Mouse (Mus musculus): Measurements from ENCODE around the gene Rpl37.

The Rpl37 gene

DNA sequence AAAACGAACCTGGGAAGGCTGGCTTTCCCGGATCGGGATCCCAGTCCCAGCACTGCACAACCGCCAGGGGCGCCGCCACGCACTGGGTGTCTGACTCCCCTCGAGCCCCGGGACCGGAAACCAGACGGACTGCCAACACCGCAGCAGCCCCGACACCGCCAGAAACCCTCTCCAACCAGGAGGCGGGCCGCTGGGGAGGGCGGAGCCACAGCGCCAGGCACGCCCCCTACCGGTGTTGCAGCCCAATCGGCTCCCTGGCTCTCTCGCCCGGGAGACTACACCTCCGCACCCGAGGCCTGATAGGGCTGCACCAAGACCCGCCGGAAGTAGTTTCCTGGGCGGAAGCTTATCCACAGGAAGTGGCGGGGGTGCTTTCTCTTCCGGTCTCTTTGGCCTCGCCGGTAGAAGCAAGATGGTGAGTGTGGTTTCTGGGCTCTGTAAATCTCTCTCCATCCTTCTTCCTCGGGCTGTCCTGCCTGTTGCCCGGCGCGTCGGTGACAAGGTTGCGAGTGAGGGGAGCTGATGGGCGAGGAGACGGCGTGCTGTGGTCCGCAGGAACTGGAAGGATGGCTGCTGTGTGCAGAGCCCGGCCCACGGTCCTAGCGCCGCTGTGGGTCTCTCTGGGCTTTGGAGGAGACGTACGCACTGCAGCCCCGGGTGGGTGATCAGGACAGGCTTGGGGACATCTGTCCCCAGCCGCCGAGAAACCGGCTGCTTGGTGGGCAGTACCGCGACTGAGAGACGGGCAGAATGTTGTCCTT, at the start of gene Rpl37:
Gene Rpl37 (plus strand): TSS at position 376 of the 761 bp plus-strand sequence.
- peak; percentile 97 to 98 for DNase-seq

DNA sequence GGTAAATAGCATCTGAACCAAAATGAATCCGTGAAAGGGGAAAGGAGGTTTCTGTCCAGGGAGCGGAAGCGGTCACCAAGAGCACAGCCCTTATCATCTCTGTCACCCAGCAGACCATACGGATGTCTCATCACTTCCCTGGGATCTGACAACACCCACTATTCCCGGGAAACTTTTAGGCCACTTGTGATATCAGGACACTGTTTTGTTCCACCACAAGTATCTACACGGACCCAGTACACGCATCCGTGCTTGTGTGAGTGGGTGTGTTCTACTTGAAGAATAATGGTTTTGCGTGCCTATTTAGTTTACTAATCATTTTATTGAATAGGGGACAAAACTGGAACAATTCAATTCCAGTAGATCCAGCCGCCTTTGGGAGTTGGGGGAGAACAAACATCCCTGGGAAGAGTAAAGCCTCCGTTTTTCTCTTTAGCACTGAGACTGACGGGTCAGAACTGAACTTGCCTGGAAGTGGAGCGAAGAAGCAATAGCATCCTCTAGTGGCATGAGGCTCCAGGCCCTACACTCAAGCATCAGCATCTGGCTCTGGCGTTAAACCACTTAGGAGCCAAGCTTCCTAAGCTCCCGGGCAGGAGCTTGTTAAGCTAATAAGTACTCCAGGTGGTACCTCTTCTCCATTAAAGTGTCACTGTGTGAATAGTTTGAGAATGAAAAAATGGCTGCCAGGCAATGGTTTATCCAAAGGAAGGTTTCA, 47.5 kb upstream of the Rpl37 start:
- no peak for DNase-seq

DNA sequence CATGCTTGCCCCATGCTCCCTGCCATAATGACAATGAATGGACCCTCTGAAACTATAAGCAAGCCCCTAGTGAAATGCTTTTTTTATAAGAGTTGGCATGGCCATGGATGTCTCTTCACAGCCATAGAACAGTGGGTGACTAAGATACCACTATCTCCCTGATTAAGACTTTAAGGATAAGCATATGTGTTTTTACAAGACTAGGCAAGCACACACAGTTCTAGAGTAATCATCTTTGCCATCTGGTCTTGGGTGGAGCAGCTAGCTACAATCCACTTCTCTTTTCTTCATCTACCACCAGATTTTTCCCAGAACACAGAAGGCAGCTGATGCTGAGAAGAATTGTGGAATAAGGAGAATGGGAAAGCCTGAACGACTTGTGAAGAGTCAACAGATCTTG, 35.2 kb upstream of the Rpl37 start:
- DNase-seq = no peak

DNA sequence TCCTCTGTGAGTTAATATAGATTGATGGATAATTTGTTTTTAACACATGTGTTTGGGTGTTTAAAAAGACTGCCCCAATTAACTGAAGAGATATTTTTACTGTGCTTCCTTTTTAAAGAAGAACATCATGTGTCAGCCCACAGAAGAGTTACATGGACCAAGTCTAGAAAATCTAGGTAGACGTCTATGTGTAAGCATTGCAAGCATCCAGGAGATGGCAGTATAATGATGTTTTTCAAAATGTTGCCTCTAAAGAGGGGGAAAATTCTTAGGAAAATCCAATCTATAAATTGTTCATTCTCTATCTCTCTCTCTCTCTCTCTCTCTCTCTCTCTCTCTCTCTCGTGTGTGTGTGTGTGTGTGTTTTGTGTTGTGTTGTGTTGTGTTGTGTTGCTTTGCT, 30.3 kb upstream of the Rpl37 start:
- no peak for DNase-seq

DNA sequence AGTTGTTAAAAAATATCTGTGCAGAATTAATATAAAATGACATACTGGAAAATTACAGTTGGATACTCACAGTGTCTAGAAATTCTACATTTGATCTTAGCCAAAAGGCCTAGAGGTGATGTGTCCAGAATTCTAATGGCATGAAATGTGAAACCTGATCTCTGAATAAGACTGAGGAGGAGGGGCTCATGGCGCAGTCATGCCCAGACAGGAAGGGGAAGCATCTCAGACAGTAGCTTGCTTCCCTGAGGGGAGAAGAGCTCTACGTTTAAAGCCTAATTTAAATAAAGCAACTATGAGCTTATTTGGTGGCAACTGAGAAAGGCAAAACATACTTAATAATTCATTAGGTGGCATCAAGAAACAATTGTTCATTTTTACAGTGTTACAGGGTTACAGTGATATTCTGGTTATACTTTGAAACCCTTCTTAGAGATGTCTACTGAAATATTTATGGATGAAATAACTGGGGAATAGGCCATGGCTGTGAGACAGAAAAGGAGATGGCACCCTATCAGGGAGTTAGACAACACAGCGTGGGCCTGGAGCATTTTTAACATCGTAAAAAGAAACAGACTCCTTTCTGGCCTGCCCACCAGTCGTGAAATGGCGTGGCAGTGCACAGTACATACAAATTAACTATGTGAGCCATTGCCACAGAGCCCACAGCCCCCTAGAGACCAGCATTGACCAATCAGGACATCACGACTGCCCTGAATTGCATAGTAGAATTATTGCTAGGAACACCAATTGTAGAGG, 27.4 kb upstream of the Rpl37 start:
- no peak for DNase-seq

DNA sequence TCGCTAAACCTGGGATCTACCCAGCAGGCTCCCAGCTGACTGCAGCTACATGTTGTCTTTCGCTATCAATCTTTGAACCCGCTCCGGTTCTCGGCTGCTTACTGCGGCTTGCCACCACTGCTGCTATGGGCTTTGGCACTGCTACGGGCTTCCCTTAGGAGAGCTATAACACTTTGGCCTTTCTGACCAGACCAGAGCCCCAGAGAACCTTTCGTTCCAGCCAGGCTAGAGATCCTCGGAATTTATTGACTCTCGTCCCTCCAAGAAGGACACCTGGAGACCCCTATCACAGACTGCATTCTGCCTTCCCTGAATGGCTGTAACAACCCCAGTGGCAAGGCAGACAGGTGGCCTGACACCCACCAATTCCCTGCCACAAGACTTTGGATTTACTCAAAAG, 26.3 kb upstream of the Rpl37 start:
- DNase-seq = no peak

DNA sequence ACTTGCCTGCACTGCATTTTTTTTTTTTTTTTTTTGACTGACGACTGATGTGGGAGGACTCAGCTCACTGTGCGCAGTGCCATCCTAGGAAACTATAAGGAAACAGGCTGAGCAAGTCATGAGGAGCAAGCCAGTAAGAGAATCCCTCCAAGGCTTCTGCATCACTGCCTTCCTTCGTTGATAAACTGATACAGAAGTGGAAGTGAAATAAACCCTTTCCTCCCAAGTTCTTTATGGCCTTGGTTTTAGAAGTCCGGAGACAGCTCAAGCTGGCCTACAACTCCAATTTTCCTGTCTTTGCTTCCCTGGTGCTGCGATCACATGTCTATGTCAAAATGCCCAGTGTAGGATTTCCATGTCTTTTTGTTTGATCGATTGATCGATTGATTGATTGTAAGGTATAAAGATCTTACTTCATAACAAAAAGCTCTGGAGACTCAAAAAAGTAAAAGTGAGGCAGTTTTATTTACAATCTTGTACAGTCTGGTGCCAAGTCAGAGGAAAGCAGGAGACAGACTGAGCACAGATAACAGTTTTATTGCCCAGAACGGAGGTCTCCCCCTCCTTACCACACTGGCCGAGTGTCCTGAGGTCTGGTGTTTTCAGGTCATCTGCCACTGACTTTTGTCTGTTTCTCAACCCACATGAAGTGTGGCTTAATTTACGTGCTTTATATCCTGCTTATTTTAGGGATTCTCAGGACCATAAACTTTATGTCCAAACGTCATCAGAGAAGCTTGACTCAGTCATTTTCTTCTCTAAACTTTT, 20.7 kb upstream of the Rpl37 start:
- no peak for DNase-seq

DNA sequence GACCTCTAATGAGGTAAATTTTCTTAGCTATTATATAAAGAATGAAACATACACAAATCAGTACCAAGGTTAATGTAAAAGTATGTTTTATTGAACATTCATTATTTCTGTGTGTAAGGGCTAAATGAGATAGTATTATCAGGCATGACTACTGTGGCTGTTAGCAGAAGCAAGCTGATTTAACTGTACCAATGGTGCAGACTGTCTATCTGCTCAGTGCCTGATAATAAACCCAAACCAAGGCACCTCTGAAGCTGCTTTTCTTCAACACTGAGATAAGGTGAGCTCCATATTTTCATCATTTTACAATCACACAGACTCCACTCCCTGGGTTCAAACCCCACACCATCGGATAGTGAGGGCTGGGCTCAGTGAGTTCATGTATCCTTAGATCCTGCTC, 19.1 kb upstream of the Rpl37 start:
- no peak for DNase-seq

DNA sequence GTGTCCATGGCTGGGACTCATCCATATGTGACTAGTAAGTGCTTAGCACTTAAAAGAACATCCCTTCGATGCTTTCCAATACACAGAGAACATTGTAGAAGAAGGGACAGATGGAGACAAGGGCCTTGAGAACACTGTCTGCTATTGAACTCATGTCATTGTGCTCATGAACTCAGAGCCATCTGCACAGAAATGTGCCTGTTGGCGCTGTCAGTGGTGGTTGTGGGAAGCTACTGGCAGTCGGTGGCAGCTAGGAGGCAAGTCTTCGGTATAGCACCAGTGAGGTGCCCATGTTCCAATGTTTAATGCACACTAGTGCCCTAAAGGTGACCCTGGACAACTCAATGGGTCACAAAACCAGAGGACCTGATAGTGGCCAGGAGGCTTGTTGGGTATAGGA, 14.1 kb upstream of the Rpl37 start:
- DNase-seq = no peak

DNA sequence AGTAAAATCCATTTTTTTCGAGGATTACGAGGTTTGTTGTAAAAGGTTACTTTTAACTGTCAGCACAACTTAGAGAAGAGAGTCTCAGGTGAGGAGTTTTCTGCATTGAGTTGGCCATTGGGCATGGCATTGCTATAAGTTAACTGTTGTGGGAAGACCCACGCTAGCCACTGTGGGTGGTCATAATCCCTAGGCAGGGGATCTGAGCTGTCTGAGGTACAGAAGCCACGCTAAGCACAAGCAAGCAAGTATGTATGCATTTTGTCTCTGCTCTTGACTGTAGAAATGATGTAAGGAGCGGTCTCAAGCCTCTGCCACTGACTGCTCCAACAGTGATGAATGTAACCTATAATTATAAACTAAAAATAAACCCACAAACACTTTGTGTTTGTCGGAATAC, 10.6 kb upstream of the Rpl37 start:
- no peak for DNase-seq

DNA sequence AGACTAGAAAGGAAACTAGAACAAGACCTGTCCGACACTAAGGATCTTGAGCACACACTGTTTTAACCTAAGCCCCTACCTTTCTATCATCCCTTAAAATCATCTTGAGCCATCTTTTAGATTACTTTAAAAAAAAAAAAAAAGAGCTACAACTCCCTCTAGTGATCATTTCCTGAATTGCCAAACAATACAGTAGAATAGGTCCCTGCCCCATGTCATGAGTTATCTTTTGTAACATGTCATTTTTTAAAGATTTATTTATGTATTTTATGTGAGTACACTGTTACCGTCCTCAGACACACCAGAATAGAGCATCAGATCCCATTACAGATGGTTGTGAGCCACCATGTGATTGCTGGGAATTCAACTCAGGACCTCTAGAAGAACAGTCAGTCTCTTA, 10.2 kb upstream of the Rpl37 start:
- no peak for DNase-seq

DNA sequence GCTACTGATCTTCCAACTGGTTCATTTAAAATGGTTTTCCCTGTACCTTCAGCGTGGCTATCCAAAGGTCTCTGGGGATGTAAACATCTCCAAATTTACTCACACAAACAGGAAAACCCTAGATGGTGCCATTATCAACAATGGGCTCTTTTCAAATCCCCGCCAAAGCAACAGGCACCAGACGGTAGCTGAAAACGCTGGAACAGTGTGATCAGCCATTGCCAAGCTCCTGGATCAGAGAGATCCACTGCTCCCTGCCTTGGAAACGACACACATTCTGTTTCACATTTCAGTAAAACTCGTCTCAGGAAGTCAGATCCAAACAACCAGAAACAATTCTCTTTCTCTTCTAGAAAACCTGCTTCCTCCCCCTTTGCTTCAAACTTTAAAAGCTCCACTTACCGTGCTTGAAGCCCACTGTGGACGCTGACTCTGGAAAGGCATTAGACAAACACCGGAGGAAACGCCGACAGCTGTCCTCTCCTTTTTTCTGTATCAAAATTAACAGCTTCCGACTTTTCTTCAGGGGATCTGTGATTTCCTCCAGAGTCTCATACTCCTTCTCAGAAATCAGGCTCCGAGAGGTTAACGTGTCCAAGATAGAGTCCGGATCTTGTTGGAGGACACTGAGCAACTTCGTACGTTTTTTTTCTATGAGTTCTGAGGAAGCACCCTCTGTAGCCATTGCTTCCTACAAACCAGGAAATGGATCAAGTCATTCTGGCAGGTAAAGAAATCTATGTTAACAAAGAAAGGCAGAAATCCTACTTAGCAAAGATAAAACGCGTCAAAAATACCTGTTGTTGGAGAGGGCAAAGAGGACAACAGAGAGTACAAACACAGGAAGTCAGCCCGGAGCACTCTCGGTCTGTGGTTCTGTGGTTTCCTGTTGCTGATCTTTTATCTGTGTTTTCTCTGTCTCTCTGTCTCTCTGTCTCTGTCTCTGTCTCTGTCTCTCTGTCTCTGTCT, 8.5 kb upstream of the Rpl37 start, which contains the start of gene Card6:
Gene Card6 (minus strand): TSS at position 854 of the 969 bp plus-strand sequence.
- peak; percentile 61 to 70 for DNase-seq

DNA sequence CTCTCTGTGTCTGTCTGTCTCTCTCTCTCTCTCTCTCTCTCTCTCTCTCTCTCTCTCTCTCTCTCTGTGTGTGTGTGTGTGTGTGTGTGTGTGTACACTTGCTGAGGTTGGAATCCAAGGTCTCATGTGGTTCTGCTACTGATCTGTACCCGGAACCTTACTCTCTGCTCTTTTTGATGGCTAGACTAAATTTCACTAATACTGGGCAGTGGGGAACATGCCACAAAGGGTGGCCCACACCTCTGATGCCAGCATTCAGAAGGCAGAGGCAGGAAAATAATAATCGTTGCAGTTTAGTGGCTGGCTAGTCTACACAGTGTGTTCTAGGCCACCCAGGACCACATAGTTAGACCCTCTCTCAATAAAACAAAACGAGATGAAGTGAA, 7.8 kb upstream of the Rpl37 start:
- DNase-seq = no peak

DNA sequence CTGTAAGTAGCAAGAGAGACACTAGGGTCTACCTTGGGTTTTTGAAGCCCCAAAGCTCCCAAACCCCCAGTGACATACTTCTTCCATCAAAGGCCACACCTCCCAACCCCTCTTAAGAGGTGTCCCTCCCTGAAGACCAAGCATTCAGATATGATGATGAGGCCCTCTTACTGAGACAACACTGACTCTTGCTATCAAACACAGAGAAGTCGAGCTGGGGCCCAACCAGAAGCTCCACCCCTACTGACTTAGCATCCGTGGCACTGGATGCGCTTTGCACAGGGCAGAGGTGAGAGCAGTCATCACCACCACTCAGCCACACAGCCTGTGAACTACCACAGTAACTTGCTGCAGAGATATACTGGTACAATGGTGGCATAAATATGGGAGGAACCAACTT, 3.8 kb upstream of the Rpl37 start:
- DNase-seq = no peak

DNA sequence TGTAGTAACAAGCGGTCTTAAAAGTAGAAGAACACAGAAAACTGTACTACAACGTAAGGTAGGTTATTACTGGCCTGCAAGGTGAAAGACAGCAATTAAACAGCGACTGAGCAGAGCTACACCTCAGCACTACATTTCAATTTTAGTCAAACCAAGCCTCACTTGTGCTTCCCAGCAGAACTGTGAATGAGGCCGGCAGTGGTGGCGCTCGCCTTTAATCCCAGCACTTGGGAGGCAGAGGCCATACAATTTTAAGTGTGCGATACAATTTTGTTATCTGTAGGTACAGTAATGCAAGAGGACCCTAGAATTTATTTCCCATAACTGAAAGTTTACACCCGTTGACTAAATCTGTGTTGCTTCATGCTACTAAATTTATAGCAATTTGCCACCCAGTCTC, 1.3 kb upstream of the Rpl37 start:
- no peak for DNase-seq

DNA sequence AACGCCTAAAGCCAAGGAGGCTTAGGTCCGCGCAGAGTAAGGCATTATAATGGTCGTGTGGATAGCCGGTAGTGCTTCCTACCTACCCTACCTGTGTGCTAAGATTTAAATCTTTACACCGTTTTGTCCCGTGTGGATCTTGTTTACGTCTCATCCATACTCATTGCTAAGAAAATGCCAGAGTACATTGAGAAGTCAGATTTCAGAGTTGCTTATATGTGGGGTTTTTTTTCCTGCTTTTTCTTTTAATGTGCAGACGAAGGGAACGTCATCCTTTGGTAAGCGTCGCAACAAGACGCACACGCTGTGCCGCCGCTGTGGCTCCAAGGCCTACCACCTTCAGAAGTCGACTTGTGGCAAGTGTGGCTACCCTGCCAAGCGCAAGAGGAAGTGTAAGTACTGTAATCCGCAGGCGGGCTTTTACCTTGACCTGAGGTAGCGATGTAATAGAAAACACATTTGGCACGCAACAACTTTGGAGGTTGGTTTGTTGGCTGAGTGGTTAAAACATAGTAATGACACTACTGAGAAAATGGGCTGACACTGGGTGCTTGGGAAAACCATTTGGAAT, 671 bp downstream of the Rpl37 start:
- peak; percentile 18 to 23 for DNase-seq

DNA sequence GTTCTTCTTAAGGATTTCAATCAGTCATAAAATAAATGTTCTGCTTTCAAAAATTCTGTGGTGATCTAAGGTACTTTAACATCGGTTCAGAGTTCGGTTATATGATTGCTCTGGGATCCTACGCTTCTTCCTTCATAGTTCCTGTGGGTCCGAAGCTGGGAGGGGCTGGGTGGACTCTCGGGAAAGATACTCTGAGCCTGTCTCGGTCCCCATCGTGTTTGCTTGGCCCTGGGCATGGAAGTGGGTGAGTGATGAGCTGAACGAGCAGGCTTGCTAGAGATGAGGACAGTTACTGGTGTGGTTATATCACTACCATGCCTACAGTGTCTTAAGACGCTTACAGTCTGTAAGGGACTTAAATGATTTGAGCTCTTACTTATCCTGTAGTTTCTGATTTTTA, 2.2 kb downstream of the Rpl37 start:
- DNase-seq = no peak

DNA sequence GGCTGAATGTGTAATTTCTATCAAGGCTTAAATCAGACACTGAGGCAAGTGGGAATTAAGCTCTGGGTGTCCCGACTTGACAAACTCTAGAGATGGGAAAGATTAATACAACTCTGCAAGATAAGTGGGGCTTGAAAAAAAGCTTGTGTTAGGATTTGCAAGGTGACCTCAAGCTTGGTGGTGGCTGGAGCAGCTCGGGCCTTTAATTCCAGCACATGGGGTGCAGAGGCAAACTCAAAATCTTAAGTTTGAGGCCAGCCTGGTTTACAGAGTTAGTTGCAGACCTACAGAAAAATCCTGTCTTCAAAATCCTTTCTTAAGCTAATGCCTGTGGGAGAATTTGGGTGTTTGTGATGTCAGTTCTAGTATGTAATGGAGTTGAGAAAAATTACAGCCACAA, 2.7 kb downstream of the Rpl37 start:
- DNase-seq = no peak

DNA sequence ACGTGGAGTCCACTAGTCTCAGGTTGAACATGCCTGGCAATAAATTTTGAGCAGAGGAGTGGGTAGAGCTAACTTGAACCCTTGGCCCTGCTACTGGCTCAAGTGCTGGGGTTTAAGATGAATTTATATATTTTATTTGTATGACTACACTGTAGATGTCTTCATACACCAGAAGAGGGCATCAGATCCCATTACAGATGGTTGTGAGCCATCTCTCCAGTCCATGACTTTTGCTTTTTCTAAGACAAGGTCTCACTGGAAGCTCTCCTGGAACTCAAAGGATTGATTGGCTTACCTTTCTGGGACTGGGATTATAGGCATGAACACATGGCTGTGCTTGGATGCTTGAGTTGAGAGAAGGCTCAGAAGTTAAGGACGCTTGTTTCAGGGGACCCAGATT, 3.3 kb downstream of the Rpl37 start:
- no peak for DNase-seq

DNA sequence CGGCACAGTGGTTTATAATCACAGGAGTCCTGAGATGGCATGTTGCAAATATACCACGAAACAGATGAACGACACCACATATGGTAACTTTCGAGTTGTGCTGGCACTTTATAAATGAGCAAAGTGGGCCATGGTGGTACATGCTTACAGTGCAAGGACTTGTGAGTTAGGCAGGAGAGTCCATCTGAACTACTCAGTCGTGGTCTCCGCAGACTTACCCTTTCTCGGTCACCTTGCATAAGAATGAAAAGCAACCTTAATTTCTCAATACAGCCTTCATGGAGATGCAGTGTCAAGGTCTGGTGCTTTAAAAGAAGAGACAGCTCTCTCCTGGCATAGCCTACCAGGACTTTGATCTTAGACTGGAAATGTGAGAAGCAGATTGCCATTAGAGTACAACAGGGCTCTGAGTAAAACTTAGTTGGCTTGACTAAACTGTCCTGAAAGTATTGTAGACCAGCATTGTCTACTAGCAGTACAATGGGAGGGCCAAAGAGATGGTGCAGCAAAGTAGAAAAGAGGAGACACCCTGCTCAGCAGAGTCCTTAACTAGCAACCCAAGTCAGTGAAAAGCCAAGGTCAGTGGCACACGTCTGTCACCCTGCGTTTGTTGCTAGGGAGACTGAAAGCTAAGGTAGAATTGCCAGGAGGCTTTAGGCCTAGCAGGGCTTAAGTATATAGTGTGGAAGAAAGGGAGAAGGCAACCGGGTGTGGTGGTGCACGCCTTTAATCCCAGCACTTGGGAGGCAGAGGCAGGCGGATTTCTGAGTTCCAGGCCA, 5.3 kb downstream of the Rpl37 start:
- no peak for DNase-seq

DNA sequence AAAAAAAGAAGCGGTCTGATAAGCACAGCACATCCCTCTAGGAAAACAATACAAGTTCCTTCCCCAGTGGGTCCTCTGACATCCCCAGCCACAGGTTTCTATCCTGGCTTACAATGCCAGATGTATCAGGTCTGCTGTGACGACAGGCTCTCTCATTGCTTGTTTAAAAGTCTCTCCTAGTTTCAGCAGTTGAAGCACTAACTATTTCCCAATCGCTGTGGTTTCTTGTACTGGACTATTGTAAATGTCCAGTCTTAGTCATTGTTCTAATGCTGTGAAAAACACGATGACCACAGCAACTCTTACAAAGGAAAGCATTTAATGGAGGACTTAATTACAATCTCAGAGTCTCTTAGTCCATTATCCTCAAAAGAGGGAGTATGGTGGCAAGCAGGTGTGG, 10.0 kb downstream of the Rpl37 start:
- DNase-seq = no peak
